Mouse (Mus musculus) MEL (cell line): ENCODE data around the gene Hhex.

Experiments
- CTCF ChIP-seq, 3 experiments: IDR thresholded peaks in 2 of 3; conservative IDR thresholded peaks in 1 of 3; 2 replicates each; pipeline ENCODE4 v1.5.1; 2011 to 2012; ENCODE audit warnings: low read length in 3 of 3, low read depth in 2 of 3, mild to moderate bottlenecking in 2 of 3, improper control_type of control experiment in 1 of 3, inconsistent platforms in 1 of 3, mixed read lengths in 1 of 3, moderate library complexity in 1 of 3; ENCODE audit not compliant: control insufficient read depth in 1 of 3, insufficient read depth in 1 of 3, poor library complexity in 1 of 3, severe bottlenecking in 1 of 3
- KAT2A ChIP-seq: conservative IDR thresholded peaks from 2 replicates; pipeline ENCODE4 v1.6.1; 2012; ENCODE audit warnings: low read depth, low read length, improper control_type of control experiment, inconsistent platforms
- NRF1 ChIP-seq: IDR thresholded peaks from 2 replicates; pipeline ENCODE4 v1.6.1; 2014; ENCODE audit warnings: low read depth, mild to moderate bottlenecking, inconsistent platforms, low read length, improper control_type of control experiment, moderate library complexity; ENCODE audit not compliant: poor library complexity, insufficient read depth, severe bottlenecking
- POLR2A ChIP-seq, 2 experiments: IDR thresholded peaks; 2 replicates each; pipeline ENCODE4 v1.6.1; 2011 to 2012; ENCODE audit warnings: low read length in 2 of 2, mild to moderate bottlenecking in 2 of 2, control low read depth in 1 of 2, improper control_type of control experiment in 1 of 2, low read depth in 1 of 2, moderate library complexity in 1 of 2; ENCODE audit not compliant: control insufficient read depth in 1 of 2, insufficient read depth in 1 of 2, poor library complexity in 1 of 2
- RAD21 ChIP-seq: IDR thresholded peaks from 2 replicates; pipeline ENCODE4 v1.6.1; 2011; ENCODE audit warnings: mild to moderate bottlenecking, low read depth, low read length, improper control_type of control experiment
- USF1 ChIP-seq: IDR thresholded peaks from 2 replicates; pipeline ENCODE4 v1.6.1; 2014; ENCODE audit warnings: low read depth, mild to moderate bottlenecking, inconsistent platforms, low read length, improper control_type of control experiment, moderate library complexity

DNA sequence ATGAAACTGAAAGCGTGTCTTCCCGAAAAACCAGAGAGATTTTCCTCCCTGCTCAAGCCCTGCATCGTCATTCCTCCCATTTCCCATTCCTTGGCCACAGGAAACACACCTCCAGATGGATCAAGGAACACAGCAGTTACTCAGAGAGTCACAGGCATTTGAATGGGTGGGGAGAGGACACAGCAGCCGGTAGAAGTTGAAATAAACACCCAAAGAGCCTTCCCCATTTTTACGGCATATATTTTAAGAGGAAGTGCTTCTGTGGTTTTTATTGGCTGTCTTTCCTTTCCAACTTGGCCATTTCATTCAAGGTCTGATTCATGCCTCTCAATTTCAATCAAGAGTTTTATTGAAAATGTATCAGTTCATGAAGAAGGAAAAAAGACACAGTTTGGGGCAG lies 13.6 kb downstream of the Hhex start:
- no peak for TF ChIP-seq POLR2A (IDR thresholded peaks at IDR 0.05; ENCODE audit: control insufficient read depth in 1 of 2, insufficient read depth in 1 of 2, low read depth in 1 of 2, low read length in 2 of 2, poor library complexity in 1 of 2)
- no peak for TF ChIP-seq KAT2A
- TF ChIP-seq CTCF (IDR thresholded peaks at IDR 0.05 in 2 of 3, conservative IDR thresholded peaks at IDR 0.05 in 1 of 3; ENCODE audit: control insufficient read depth in 1 of 3, insufficient read depth in 1 of 3, low read depth in 2 of 3, low read length in 3 of 3, poor library complexity in 1 of 3, severe bottlenecking in 1 of 3): no peak
- TF ChIP-seq RAD21: no peak
- TF ChIP-seq NRF1: no peak
- no peak for TF ChIP-seq USF1
